ENCODE assay signal across 9 mouse cellular contexts in genomic region chr3:82357340-82357739, GRCm38 (mm10). TPM values are rescaled to one million over a fixed set of nuclear protein-coding genes. Genes with fewer than 3 reads are reported as not detected.
DNase-seq lines count a peak whose midpoint lies in the region; ATAC-seq and TF ChIP-seq lines count a peak whose summit lies in the region.
"Had no signal": no experiment of that assay in that cellular context is flagged by ENCODE, and none has a peak within 500 bp of the region (broad histone marks: within the 10 kb centered on the region; RNA-seq: fewer than 3 reads in every experiment).

No protein-coding gene starts in this region.

- H3K79me2 ChIP-seq in macrophage (ENCODE audit: inconsistent target), result no peaks in the 10 kb centered on the region

- ATAC-seq in heart, embryonic 14.5 days (ENCODE audit: insufficient number of reproducible peaks, insufficient read depth, low FRiP score, low read depth), result no peak
- ATAC-seq in cerebellum, adult (ENCODE audit: insufficient number of reproducible peaks, low FRiP score, low TSS enrichment), result no peak

- 4% methylated on average over 5 of the region's 5 CpGs for WGBS in heart, embryonic 14.5 days
- WGBS in hindbrain, embryonic 10.5 days, result 8% methylated on average over 5 of the region's 5 CpGs
- 0% methylated on average over 2 of the region's 5 CpGs for WGBS in macrophage (ENCODE audit: missing documents)

- H3K27me3 ChIP-seq in heart, embryonic 14.5 days (ENCODE audit: control insufficient read depth, insufficient read depth, low read length), result no peaks in the 10 kb centered on the region
- no peaks in the 10 kb centered on the region for H3K27me3 ChIP-seq in hindbrain, embryonic 10.5 days (ENCODE audit: insufficient read depth, poor library complexity, severe bottlenecking)
- H3K27me3 ChIP-seq: CH12.LX had no signal

- peak overlapping the region; percentile 94 for H3K4me2 ChIP-seq in heart, embryonic 14.5 days (ENCODE audit: low read length)

- H3K4me3 ChIP-seq in heart, embryonic 14.5 days (ENCODE audit: control insufficient read depth in 1 of 2, insufficient read depth in 1 of 2, low read depth in 1 of 2, low read length in 2 of 2), result peak overlapping the region; percentile 74 to 80
- peak overlapping the region; percentile 48 to 67 for H3K4me3 ChIP-seq in ES-E14 (ENCODE audit: insufficient read depth in 1 of 2, low read depth in 1 of 2, low read length in 2 of 2, poor library complexity in 1 of 2, severe bottlenecking in 1 of 2)
- H3K4me3 ChIP-seq in hindbrain, embryonic 10.5 days, result peak overlapping the region; percentile 80
- H3K4me3 ChIP-seq in macrophage (ENCODE audit: inconsistent target), result peak overlapping the region; percentile 18; the same call in 1 of the 2 replicates

- H3K36me3 ChIP-seq in heart, embryonic 14.5 days (ENCODE audit: control insufficient read depth, insufficient read depth, low read length), result no peaks in the 10 kb centered on the region
- H3K36me3 ChIP-seq in ES-E14 (ENCODE audit: control insufficient read depth, insufficient read depth, low read length, poor library complexity, severe bottlenecking), result no peaks in the 10 kb centered on the region
- peaks cover 10% of the 10 kb centered on the region for H3K36me3 ChIP-seq in hindbrain, embryonic 10.5 days
- no peaks in the 10 kb centered on the region for H3K36me3 ChIP-seq in macrophage (ENCODE audit: inconsistent target)

- peak overlapping the region; percentile 65 for H3K9ac ChIP-seq in heart, embryonic 14.5 days (ENCODE audit: low read length)
- no peak overlapping the region for H3K9ac ChIP-seq in ES-E14 (ENCODE audit: insufficient read depth, low read depth, low read length, poor library complexity, severe bottlenecking)

- no peak overlapping the region for H3K27ac ChIP-seq in heart, embryonic 14.5 days (replicated peaks in 1 of 2; ENCODE audit: control insufficient read depth in 1 of 2, insufficient read depth in 1 of 2, low read depth in 2 of 2, low read length in 2 of 2)
- no peak overlapping the region for H3K27ac ChIP-seq in ES-E14 (ENCODE audit: insufficient read depth, low read depth, low read length, poor library complexity, severe bottlenecking)
- peak overlapping the region; percentile 85 for H3K27ac ChIP-seq in hindbrain, embryonic 10.5 days
- no peak overlapping the region for H3K27ac ChIP-seq in macrophage

- intact Hi-C loops in left cerebral cortex, postnatal 36 days (cut with DNase I), result no loop called here

- in situ Hi-C loops in ES-E14 (cut with MboI; ENCODE audit: low sequenced_read_pairs in 2 of 2, unreplicated experiment in 2 of 2), result loop anchor here (25.0 kb wide), 2 partner anchors 505 to 705 kb away; partner anchors contain the start of gene Plrg1 (in 1 of the 2)

- no peak for DNase-seq in heart, adult 11 months
- no peak for DNase-seq in ES-E14 (ENCODE audit: low read depth, low spot score)
- no peak for DNase-seq in hindbrain, embryonic 10.5 days (ENCODE audit: low spot score)
- DNase-seq in right cerebral cortex, postnatal 10 days (ENCODE audit: low spot score in 2 of 2), result no peak
- no peak for DNase-seq in left cerebral cortex, postnatal 36 days (ENCODE audit: low spot score in 2 of 2)

- no peaks in the 10 kb centered on the region for H3K9me3 ChIP-seq in heart, embryonic 14.5 days (ENCODE audit: control insufficient read depth, low read length)
- no peaks in the 10 kb centered on the region for H3K9me3 ChIP-seq in ES-E14 (ENCODE audit: control insufficient read depth, insufficient read depth, low read depth, low read length)
- no peaks in the 10 kb centered on the region for H3K9me3 ChIP-seq in hindbrain, embryonic 10.5 days

- H3K4me1 ChIP-seq in heart, embryonic 14.5 days (ENCODE audit: control insufficient read depth in 2 of 2, insufficient read depth in 2 of 2, low read length in 2 of 2), result no peaks in the 10 kb centered on the region
- 0 out of 4 replicates have a peak, but pooled peaks cover 0 to 2% of the 10 kb centered on the region in 2 experiments for H3K4me1 ChIP-seq in ES-E14 (ENCODE audit: control insufficient read depth in 2 of 2, insufficient read depth in 2 of 2, low read length in 2 of 2, poor library complexity in 1 of 2)
- peaks cover 10% of the 10 kb centered on the region; the same call in 1 of the 2 replicates for H3K4me1 ChIP-seq in hindbrain, embryonic 10.5 days (replicated peaks)

TF ChIP-seq in ES-E14, 5 proteins besides CTCF, POLR2A, EP300 and RAD21:
- no peak for TF ChIP-seq ZNF384 (IDR thresholded peaks at IDR 0.05; ENCODE audit: low read depth, low read length)
- no peak for TF ChIP-seq HCFC1 (IDR thresholded peaks at IDR 0.05; ENCODE audit: borderline replicate concordance, insufficient read depth, low read length)
- no peak for TF ChIP-seq MAFK (IDR thresholded peaks at IDR 0.05; ENCODE audit: insufficient read depth, low read depth, low read length)
- TF ChIP-seq CHD2 (IDR thresholded peaks at IDR 0.05; ENCODE audit: low read depth, low read length), result no peak
- no peak for TF ChIP-seq ZC3H11A (IDR thresholded peaks at IDR 0.05; ENCODE audit: borderline replicate concordance, low read depth, low read length)

RNA-seq across cellular contexts. Expression of gene Map9, which starts 0.5 kb away (rescaled TPM):
- polyA plus RNA-seq in heart, embryonic 14.5 days (2014; fragmentation: Nextera tagmentation; extraction: Ambion mirVana), result 5.8 and 6.3 TPM in 2 replicates
- 4.3 and 5.7 TPM in 2 replicates for total RNA-seq in ES-E14 (2012; rRNA removed)
- 6.9 TPM in 2 replicates for polyA plus RNA-seq in hindbrain, embryonic 10.5 days (2016; fragmentation: Nextera tagmentation; extraction: Ambion mirVana)
- 1 to 10 TPM in 3 of 26 experiments, under 1 TPM in 14, not detected in 9; 0.12 to 1.4 (median 0.38) TPM for total RNA-seq in macrophage (2018; cell fraction: chromatin; rRNA removed)
- under 1 TPM; 0.03 to 0.55 (median 0.07) TPM for total RNA-seq in macrophage (2018; cell fraction: cytosol; rRNA removed)
- 1 to 10 TPM in 1 of 26 experiments, under 1 TPM in 13, not detected in 12; 0.13 to 1.2 (median 0.34) TPM for total RNA-seq in macrophage (2018; cell fraction: nucleus; rRNA removed)
- polyA plus RNA-seq in macrophage (2018), result 0.06 to 0.16 TPM in 2 of 3 replicates, not detected in the other
- total RNA-seq in left cerebral cortex, postnatal 36 days (2021), result 100 to 1,000 TPM in 1 of 2 experiments, 10 to 100 TPM in 1; 89.1 to 105 TPM
- total RNA-seq: CH12.LX had no signal

Comparison
In these comparisons a context has a peak if more than half of its experiments do, and no peak if none do; other contexts are left out.
1. H3K4me3 ChIP-seq: peak in every context shown above with its lines; median percentile 80 in hindbrain, embryonic 10.5 days; 77 in heart, embryonic 14.5 days; 58 in ES-E14; 18 in macrophage.